Mouse (Mus musculus) mature B cell (primary cell): ENCODE measurements around the gene Syt8.

Source experiments
- in situ Hi-C: fragments of 300-500 bp; cut with MboI; formaldehyde crosslinking; loops from 2 replicates; pipeline ENCODE4 v1.14.3; 2019

Syt8 gene

GRCm38 (mm10) chr7:142444171-142444570 lies 9.5 kb downstream of the Syt8 start:
- in situ Hi-C loops: loop anchor here (5.0 kb wide), 1 partner anchor 53 kb away; the partner anchor contains the start of gene Tnnt3

GRCm38 (mm10) chr7:142445324-142445723 lies 10.7 kb downstream of the Syt8 start:
- in situ Hi-C loops: loop anchor here (5.0 kb wide), 1 partner anchor 82 kb away; no protein-coding TSS in a partner anchor

GRCm38 (mm10) chr7:142446264-142446663 lies 11.6 kb downstream of the Syt8 start:
- in situ Hi-C loops: loop anchor here (5.0 kb wide), 1 partner anchor 81 kb away; no protein-coding TSS in a partner anchor

- in situ Hi-C loops: loop anchor here (5.0 kb wide), 1 partner anchor 78 kb away; no protein-coding TSS in a partner anchor
Measured at GRCm38 (mm10) chr7:142449038-142449617, 14.5 kb downstream of the Syt8 start.

GRCm38 (mm10) chr7:142454706-142455105 lies 20.1 kb downstream of the Syt8 start:
- in situ Hi-C loops: no loop called here

- in situ Hi-C loops: no loop called here
Measured at GRCm38 (mm10) chr7:142455251-142455650, 20.6 kb downstream of the Syt8 start.

- in situ Hi-C loops: no loop called here
Measured at GRCm38 (mm10) chr7:142456806-142457205, 22.2 kb downstream of the Syt8 start.

- in situ Hi-C loops: no loop called here
Measured at GRCm38 (mm10) chr7:142457227-142457811, 22.7 kb downstream of the Syt8 start.

- in situ Hi-C loops: no loop called here
Measured at GRCm38 (mm10) chr7:142458026-142458425, 23.4 kb downstream of the Syt8 start.

- in situ Hi-C loops: no loop called here
Measured at GRCm38 (mm10) chr7:142458676-142459298, 24.1 kb downstream of the Syt8 start.

- in situ Hi-C loops: no loop called here
Measured at GRCm38 (mm10) chr7:142459299-142459691, 24.6 kb downstream of the Syt8 start.

- in situ Hi-C loops: no loop called here
Measured at GRCm38 (mm10) chr7:142460636-142461077, 26.0 kb downstream of the Syt8 start, which contains the start of gene Lsp1. Gene Lsp1 (plus strand): TSS chr7:142460809.

- in situ Hi-C loops: no loop called here
Measured at GRCm38 (mm10) chr7:142461446-142461845, 26.8 kb downstream of the Syt8 start.

GRCm38 (mm10) chr7:142462190-142462589 lies 27.5 kb downstream of the Syt8 start:
- in situ Hi-C loops: no loop called here

GRCm38 (mm10) chr7:142462594-142463078 lies 28.0 kb downstream of the Syt8 start:
- in situ Hi-C loops: no loop called here

- in situ Hi-C loops: no loop called here
Measured at GRCm38 (mm10) chr7:142470171-142470691, 35.6 kb downstream of the Syt8 start.

GRCm38 (mm10) chr7:142470808-142471413 lies 36.3 kb downstream of the Syt8 start:
- in situ Hi-C loops: no loop called here

GRCm38 (mm10) chr7:142471414-142471861 lies 36.8 kb downstream of the Syt8 start:
- in situ Hi-C loops: no loop called here

- in situ Hi-C loops: no loop called here
Measured at GRCm38 (mm10) chr7:142471884-142472570, 37.4 kb downstream of the Syt8 start.

GRCm38 (mm10) chr7:142472936-142473335 lies 38.3 kb downstream of the Syt8 start:
- in situ Hi-C loops: no loop called here

GRCm38 (mm10) chr7:142473476-142473875 lies 38.8 kb downstream of the Syt8 start:
- in situ Hi-C loops: no loop called here
